Mouse (Mus musculus) left cerebral cortex, postnatal 36 days (tissue): ENCODE measurements around the gene Serpine1. TPM values are rescaled to one million over a fixed set of nuclear protein-coding genes. Genes with fewer than 3 reads are reported as not detected.

ENCODE experiments used
- DNase-seq, 2 experiments: peaks; one replicate each; pipeline ENCODE4 v3.0.0; 2021 to 2022; ENCODE audit warnings: low spot score in 2 of 2, mixed read lengths in 1 of 2
- intact Hi-C: fragments of 180-260 bp; cut with DNase I; formaldehyde crosslinking; loops from one replicate; pipeline ENCODE4 v1.15.1; 2025
- total RNA-seq, 2 experiments: library from RNA; stranded (reverse); gene quantifications; 2 replicates each; pipeline ENCODE4 v1.2.3; 2021

Gene Serpine1
- total RNA-seq, 2 experiments from 2014 or later: 0.57 to 0.91 TPM

- intact Hi-C loops: loop anchor here (2.0 to 5.0 kb wide), 3 partner anchors 16 to 262 kb away; partner anchors contain the start of genes Ap1s1 and Ufsp1
- DNase-seq: peak; percentile 61 to 73
Measured at GRCm38 (mm10) chr5:137030416-137030810, 41.7 kb downstream of the Serpine1 start.

DNA sequence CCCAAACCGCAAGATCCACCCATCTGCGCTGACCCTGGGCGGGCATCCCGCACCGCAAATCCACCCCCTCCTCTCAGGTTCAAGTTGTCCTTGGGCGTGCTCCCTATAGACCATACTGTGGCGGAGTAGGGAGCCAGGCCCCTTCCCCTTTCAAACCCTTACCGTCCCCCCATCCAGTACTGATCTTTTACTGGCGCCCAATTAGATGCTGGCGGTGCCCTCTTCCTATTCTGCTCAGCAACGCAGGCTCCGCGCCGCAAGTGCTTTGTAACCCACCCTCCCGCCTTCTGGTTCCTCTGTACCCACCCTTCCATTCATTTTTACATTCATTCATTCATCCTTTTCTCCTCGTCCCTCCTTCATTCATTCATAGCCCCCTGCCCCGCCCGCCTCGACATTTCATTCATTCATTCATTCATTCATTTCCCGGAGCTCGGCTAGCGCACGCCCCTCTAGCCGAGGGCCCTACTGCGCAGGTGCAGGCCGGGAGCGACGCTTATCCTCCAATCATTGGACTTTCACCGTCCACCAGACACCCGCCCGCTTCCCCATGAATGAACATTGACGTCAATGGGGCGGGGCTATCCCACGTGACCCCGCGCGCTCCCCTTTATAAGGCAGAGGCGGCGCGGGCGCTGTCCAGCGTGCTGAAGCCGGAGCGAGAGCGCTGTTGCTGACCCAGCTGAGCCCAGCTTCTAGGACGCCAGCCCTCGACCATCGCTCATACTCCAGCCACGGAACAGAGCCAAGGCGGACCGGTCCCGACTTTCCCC, 42.2 kb downstream of the Serpine1 start:
- intact Hi-C loops: loop anchor here (2.0 to 5.0 kb wide), 3 partner anchors 17 to 262 kb away; partner anchors contain the start of genes Ap1s1 and Ufsp1
- peak; percentile 93 to 94 for DNase-seq

DNA sequence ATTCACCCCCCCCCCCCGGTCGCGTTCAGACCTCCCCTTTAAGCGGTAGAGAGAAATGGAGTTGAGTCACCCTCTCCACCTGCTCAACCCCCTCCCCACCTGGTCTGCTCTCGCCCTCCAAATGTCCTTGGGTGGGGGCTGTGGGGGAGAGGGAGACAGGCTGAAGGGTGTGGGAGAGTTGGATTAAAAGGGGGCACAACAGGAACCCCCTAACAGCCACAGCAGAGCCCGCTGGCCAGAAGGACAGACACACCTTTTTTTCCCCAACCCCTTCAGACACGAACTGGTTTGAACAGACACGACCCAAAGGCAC, 42.8 kb downstream of the Serpine1 start:
- intact Hi-C loops: no loop called here
- DNase-seq: no peak

DNA sequence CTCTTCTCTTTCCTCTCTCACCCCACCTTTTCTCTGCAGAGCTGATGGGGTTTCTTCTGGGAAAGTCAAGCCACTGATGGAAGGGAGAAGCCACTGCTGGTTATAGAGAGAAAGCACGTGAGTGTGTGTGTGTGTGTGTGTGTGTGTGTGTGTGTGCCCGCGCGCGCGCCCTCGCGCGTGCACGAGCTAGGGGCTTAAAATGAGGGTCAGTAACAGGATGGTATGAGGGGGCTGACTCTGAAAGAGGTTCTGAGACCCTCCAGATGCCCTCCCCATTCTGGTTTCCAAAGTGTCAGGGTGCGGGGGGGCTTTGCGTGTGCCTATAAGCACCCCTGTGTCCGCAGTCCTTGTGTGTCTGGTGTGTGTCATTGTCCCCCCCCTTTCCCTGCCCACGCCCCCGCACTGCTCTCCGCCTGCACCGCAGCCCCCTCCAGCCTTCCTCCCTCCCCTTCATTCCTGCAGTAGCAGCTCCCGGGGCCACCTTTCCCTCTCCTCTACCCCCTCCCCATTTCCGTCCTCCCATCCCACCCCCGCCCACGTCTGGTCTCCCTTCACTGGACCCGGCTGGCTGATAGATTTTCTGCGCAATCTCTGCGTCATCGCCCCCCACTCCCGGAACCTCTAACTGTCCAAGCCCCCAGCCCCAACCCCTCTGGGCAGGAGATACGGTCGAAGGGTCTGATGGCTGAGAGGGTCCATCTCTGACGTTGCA, 43.4 kb downstream of the Serpine1 start:
- intact Hi-C loops: no loop called here
- peak in 1 of 2 experiments; percentile 16 for DNase-seq

GRCm38 (mm10) chr5:137026092-137026491, 46.0 kb downstream of the Serpine1 start, which contains the start of gene Vgf:
Gene Vgf, plus strand, starts transcription at chr5:137026392.
- DNase-seq: no peak
- intact Hi-C loops: no loop called here

DNA sequence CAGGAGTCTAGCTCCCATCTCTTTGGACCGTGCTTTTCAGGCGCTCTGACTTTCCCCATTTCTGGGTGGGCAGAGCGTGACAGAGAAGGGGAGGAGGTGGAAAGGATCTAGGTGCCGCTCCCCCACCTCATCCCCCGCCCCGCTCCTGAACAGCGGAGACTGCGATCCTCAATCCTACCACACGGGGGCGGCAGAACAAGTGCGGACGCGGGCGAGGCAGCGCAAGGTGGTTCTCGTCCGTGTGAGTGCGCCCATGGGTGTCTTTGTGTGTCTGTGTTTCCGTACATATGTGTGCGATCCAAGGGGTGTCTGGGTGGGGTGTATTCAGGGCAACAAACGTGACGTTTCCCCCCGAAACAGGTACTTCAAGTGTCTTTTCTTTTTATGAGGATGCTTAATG, 46.9 kb downstream of the Serpine1 start:
- intact Hi-C loops: no loop called here
- peak; percentile 80 to 81 for DNase-seq

DNA sequence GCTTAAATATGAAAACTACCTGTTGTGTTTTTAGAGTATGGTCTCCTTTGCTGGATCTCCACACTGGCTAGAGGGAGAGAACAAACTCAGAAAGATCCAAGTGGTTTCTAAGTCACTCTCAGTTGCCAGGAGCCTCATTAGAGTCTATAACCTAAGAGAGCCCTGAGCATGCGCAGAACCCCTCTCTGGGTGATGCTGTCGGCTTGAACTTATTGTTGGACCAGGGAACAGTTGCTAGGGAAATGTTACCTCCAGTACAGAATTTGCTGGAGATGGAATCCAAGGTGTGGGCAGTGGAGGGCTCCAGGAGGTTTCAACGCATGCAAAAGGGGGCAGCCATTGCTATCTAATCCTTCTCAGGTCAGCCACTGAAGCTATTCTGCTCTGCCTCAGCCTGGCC, 47.8 kb downstream of the Serpine1 start:
- intact Hi-C loops: no loop called here
- DNase-seq: no peak

- no peak for DNase-seq
- intact Hi-C loops: no loop called here
Measured at GRCm38 (mm10) chr5:137015913-137016312, 56.2 kb downstream of the Serpine1 start.

GRCm38 (mm10) chr5:137012401-137012950, 59.6 kb downstream of the Serpine1 start:
- intact Hi-C loops: no loop called here
- DNase-seq: no peak

Other genes with a start within 250 kb of the Serpine1 start
- 10 to 100 TPM in 1 of 2 experiments, 1 to 10 TPM in 1; 8.3 to 13.7 TPM for gene Col26a1, start 189.1 kb downstream of the Serpine1 start, total RNA-seq
- 100 to 1,000 TPM in 1 of 2 experiments, 10 to 100 TPM in 1; 86.1 to 105 TPM for gene Ift22, start 164.1 kb downstream of the Serpine1 start, total RNA-seq
- gene Fis1, start 119.0 kb downstream of the Serpine1 start, total RNA-seq: 100 to 1,000 TPM; 250 to 282 TPM
- not detected for gene Cldn15, start 105.7 kb downstream of the Serpine1 start, total RNA-seq
- 10 to 100 TPM; 30.4 to 40.3 TPM for gene Plod3, start 85.2 kb downstream of the Serpine1 start, total RNA-seq
- gene Znhit1, start 84.2 kb downstream of the Serpine1 start, total RNA-seq: 10 to 100 TPM; 90.3 to 90.8 TPM
- 100 to 1,000 TPM; 358 to 374 TPM for gene Vgf, start 45.9 kb downstream of the Serpine1 start, total RNA-seq
- gene Ap1s1, start 26.1 kb downstream of the Serpine1 start, total RNA-seq: 100 to 1,000 TPM; 315 to 338 TPM
- 1 to 10 TPM; 4.3 to 5.2 TPM for gene Trim56, start 43.9 kb upstream of the Serpine1 start, total RNA-seq
- not detected for gene Muc3, start 77.1 kb upstream of the Serpine1 start, total RNA-seq
- 1 to 10 TPM; 2.3 to 6.9 TPM for gene Muc3a, start 140.1 kb upstream of the Serpine1 start, total RNA-seq
- gene Ache, start 215.3 kb upstream of the Serpine1 start, total RNA-seq: 10 to 100 TPM; 60.1 to 64.5 TPM
- gene Ufsp1, start 222.4 kb upstream of the Serpine1 start, total RNA-seq: 10 to 100 TPM; 11.4 to 15.0 TPM
- gene Srrt, start 235.4 kb upstream of the Serpine1 start, total RNA-seq: 100 to 1,000 TPM; 132 to 230 TPM
- gene Trip6, start 242.1 kb upstream of the Serpine1 start, total RNA-seq: 1 to 10 TPM; 3.5 to 5.1 TPM